Mouse (Mus musculus): ENCODE measurements at regions not wholly inside any gene's neighbourhood (a gene's known extent, or its start where the extent isn't known, plus 50 kb on each side); places are given as distances from the start of the nearest gene placed in this dataset.

GRCm38 (mm10) chr7:72518421-72518972 lies 212.1 kb upstream of the Mctp2 start:
- TF ChIP-seq CTCF (IDR thresholded peaks at IDR 0.05; ENCODE audit: control insufficient read depth, insufficient read depth, insufficient read length) (no peak), MAX (IDR thresholded peaks at IDR 0.05) (no peak), MYOD1 (IDR thresholded peaks at IDR 0.05; ENCODE audit: control insufficient read depth, insufficient read length, low read depth) (no peak)
